Mouse (Mus musculus): ENCODE data around the gene Slc12a4.

- TF ChIP-seq GATA1 (IDR thresholded peaks at IDR 0.05; ENCODE audit: low read length) (no peak), TAL1 (IDR thresholded peaks at IDR 0.05; ENCODE audit: low read length) (no peak)
Observed at GRCm38 (mm10) chr8:105996359-105996758, 30.5 kb upstream of the Slc12a4 start.

All from erythroblast, embryonic 14.5 days (primary cell).